Mouse (Mus musculus) limb, embryonic 14.5 days (tissue): ENCODE results near the gene Pkp2. TPM values are rescaled to one million over a fixed set of nuclear protein-coding genes. Genes with fewer than 3 reads are reported as not detected.

Source experiments
- ATAC-seq: fragments of 200-750 bp; cut with Nextera tagmentation; 2 replicates; pipeline ENCODE4 v1.8.0; 2017; ENCODE audit warnings: low read depth, moderate number of reproducible peaks, moderate TSS enrichment; ENCODE audit not compliant: low FRiP score
- DNase-seq: peaks from one replicate; pipeline ENCODE4 v3.0.0-alpha.2; 2015; ENCODE audit warnings: low spot score
- H3K27ac ChIP-seq: fragments of 300-500 bp; sonication (generic); replicated peaks from 2 replicates; pipeline ENCODE4 v1.5.1; 2014; ENCODE audit warnings: low read depth, mild to moderate bottlenecking, low read length, moderate library complexity, mixed read lengths
- H3K27me3 ChIP-seq: fragments of 300-500 bp; sonication (generic); 2 replicates; pipeline ENCODE4 v1.6.1; 2014; ENCODE audit warnings: low read length, mixed read lengths; ENCODE audit not compliant: control insufficient read depth, insufficient read depth
- H3K36me3 ChIP-seq: fragments of 300-500 bp; sonication (generic); 2 replicates; pipeline ENCODE4 v1.6.1; 2014; ENCODE audit warnings: mild to moderate bottlenecking, low read length, moderate library complexity, mixed read lengths; ENCODE audit not compliant: control insufficient read depth, insufficient read depth
- H3K4me1 ChIP-seq: fragments of 300-500 bp; sonication (generic); 2 replicates; pipeline ENCODE4 v1.6.1; 2014; ENCODE audit warnings: antibody characterized with exemption, low read length, mixed read lengths; ENCODE audit not compliant: control insufficient read depth, insufficient read depth
- H3K4me2 ChIP-seq: fragments of 300-500 bp; sonication (generic); replicated peaks from 2 replicates; pipeline ENCODE4 v1.6.1; 2014; ENCODE audit warnings: low read depth, mild to moderate bottlenecking, low read length, moderate library complexity; ENCODE audit not compliant: severe bottlenecking
- H3K4me3 ChIP-seq: fragments of 300-500 bp; sonication (generic); replicated peaks from 2 replicates; pipeline ENCODE4 v1.5.1; 2014; ENCODE audit warnings: low read length
- H3K9ac ChIP-seq: fragments of 300-500 bp; sonication (generic); 2 replicates; pipeline ENCODE4 v1.6.1; 2014; ENCODE audit warnings: mild to moderate bottlenecking, low read depth, low read length, moderate library complexity; ENCODE audit not compliant: severe bottlenecking
- H3K9me3 ChIP-seq: fragments of 300-500 bp; sonication (generic); 2 replicates; pipeline ENCODE4 v1.6.1; 2016; ENCODE audit warnings: low read length; ENCODE audit not compliant: control insufficient read depth
- POLR2A ChIP-seq: fragments of 200-500 bp; IDR thresholded peaks from 2 replicates; pipeline ENCODE4 v1.8.0; 2012; ENCODE audit warnings: inconsistent platforms, mild to moderate bottlenecking, moderate library complexity, borderline replicate concordance; ENCODE audit not compliant: insufficient read depth, insufficient read length; ENCODE audit errors: extremely low read depth
- WGBS: fragments of 180-500 bp; shearing (Covaris S2); extraction: QIAGEN DNeasy Blood & Tissue Kit; methylation state at CpG from one replicate; pipeline ENCODE4 v1.1.7; 2014; 5-methylcytosine and 5-hydroxymethylcytosine counted together
- polyA plus RNA-seq, 2 experiments: library from polyadenylated mRNA; depleted of rRNA in 1 of 2; stranded (reverse) in 1 of 2; unstranded in 1 of 2; fragments of >200 nt; fragmentation: Nextera tagmentation in 1 of 2; extraction: Ambion mirVana in 1 of 2; gene quantifications; 2 replicates each; pipeline versions ENCODE4 v1.2.1 to v1.2.3; 2012 to 2014

Pkp2 gene
- polyA plus RNA-seq, 2 experiments, result 1.4 to 1.9 TPM

DNA sequence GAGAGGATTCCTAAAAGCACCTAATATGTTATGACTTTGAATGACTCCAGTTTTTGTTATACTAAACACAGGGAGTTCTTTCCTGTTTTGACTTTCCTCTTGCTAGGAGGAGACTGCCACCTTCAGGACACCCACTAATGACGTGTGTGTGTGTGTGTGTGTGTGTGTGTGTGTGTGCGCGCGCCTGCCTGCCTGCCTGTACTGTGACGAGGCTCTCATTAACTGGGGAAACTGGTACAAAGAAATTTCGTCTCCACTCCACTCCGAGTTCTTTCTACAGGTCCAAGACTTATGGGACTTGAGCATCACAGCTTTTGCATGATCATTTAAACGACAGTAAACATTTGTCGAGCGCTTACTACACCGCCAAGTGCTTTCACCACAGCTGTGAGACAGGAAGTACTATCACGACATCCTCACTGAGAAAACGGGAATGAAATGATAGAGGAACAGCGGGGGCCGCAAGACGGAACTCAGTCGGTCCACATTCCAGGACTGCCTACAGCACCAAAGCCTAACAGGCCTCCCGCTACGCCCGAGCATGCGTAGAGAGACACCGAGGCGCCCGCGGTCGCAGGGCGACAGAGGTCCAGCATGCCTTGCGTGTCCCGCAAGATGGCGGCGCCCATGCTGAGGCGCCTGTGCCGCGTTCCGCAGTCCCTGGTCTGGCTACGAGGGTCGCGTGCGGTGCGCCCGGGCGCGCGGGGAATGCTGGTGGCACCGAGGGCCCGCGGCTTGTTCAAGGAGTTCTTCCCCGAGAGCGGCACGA is 89.4 kb downstream of the Pkp2 start, which contains the start of gene Yars2:
Gene Yars2, plus strand, starts transcription at position 597 of the 769 bp plus-strand sequence.
- 1% methylated on average over 47 of the region's 50 CpGs for WGBS
- Histone ChIP-seq H3K4me2 (peak within 1 kb of the TSS; percentile 70), H3K9me3 (no peaks in the 10 kb centered on the region), H3K27ac (peak within 1 kb of the TSS; percentile 96), H3K4me1 (peaks cover 11% of the 10 kb centered on the region), H3K4me3 (peak within 1 kb of the TSS; percentile 90), H3K9ac (peak within 1 kb of the TSS; percentile 90), H3K27me3 (no peaks in the 10 kb centered on the region), H3K36me3 (peaks cover 16% of the 10 kb centered on the region)
- ATAC-seq (peak; percentile 97), DNase-seq (peak; percentile 92)
- peak; percentile 95; the same call in 1 of the 2 replicates for TF ChIP-seq POLR2A

DNA sequence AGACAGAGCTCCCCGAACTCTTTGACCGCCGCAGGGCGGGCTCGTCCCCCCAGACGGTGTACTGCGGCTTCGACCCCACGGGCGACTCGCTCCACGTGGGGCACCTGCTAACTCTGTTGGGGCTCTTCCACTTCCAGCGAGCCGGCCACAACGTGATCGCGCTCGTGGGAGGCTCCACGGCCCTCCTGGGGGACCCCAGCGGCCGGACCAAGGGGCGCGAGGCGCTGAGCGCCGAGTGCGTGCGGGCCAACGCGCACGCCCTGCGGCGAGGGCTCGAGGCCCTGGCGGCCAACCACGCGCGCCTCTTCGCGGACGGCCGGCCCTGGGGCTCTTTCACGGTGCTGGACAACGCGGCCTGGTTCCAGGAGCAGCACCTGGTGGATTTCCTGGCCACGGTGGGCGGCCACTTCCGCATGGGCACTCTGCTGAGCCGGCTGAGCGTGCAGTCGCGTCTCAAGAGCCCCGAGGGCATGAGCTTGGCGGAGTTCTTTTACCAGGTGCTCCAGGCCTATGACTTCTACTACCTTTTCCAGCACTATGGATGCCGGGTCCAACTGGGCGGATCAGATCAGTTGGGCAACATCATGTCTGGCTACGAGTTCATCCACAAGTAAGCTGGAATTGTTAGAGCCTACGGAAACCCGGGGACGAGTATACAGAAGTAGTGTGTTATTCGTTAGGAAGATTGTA is 90.2 kb downstream of the Pkp2 start:
- no peak for TF ChIP-seq POLR2A
- Histone ChIP-seq H3K27ac (peak overlapping the region; percentile 96), H3K4me3 (peak overlapping the region; percentile 90), H3K27me3 (no peaks in the 10 kb centered on the region), H3K4me2 (peak overlapping the region; percentile 70), H3K4me1 (peaks cover 11% of the 10 kb centered on the region), H3K36me3 (peaks cover 20% of the 10 kb centered on the region), H3K9ac (peak overlapping the region; percentile 90), H3K9me3 (no peaks in the 10 kb centered on the region)
- WGBS, result under 1% methylated on average over 46 of the region's 61 CpGs
- DNase-seq, result peak; percentile 44
- peak; percentile 56 for ATAC-seq

DNA sequence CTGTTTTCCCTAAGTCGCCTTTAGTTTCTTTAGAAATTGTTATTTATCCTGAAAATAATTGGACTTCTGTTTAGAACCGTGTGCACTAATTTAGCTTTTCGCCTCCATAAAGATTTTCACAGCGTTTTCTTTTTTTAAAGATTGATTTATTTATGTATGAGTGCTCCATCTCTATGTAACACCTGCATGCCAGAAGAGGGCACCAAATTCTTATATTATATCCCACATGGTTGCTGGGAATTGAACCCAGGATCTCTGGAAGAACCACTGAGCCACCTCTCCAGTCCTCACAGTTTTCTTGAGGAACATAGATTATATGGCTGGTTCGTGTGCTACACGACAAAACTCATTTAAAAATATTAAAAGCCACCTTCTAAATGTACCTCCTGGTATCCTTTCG is 90.8 kb downstream of the Pkp2 start:
- H3K9ac ChIP-seq, result peak overlapping the region; percentile 90
- no peaks in the 10 kb centered on the region for H3K9me3 ChIP-seq
- TF ChIP-seq POLR2A, result no peak
- 22% methylated on average over 7 of the region's 7 CpGs for WGBS
- H3K36me3 ChIP-seq, result peaks cover 22% of the 10 kb centered on the region
- H3K4me3 ChIP-seq, result peak overlapping the region; percentile 90
- no peak overlapping the region for H3K27ac ChIP-seq
- H3K4me1 ChIP-seq, result peaks cover 11% of the 10 kb centered on the region
- DNase-seq (no peak), ATAC-seq (no peak)
- no peaks in the 10 kb centered on the region for H3K27me3 ChIP-seq
- peak overlapping the region; percentile 70 for H3K4me2 ChIP-seq

DNA sequence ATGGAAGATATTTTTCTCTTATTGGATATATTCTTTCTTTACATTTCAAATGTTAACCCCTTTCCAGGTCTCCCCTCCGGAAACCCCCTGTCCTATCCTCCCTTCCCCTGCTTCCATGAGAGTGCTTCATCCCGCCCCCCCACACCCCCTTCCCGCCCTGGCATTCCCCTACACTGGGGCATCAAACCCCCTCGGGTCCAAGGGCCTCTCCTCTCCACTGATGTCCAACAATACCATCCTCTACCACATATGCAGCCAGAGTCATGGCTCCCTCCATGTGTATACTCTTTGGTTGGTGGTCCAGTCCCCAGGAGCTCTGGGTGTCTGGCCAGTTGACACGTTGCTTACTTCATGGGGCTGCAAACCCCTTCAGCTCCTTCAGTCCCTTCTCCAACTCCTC is 98.2 kb downstream of the Pkp2 start:
- Histone ChIP-seq H3K9me3 (no peaks in the 10 kb centered on the region), H3K4me3 (no peak overlapping the region), H3K36me3 (peaks cover 70% of the 10 kb centered on the region), H3K9ac (no peak overlapping the region), H3K27me3 (no peaks in the 10 kb centered on the region), H3K4me2 (no peak overlapping the region), H3K4me1 (no peaks in the 10 kb centered on the region), H3K27ac (no peak overlapping the region)
- TF ChIP-seq POLR2A, result no peak
- ATAC-seq (no peak), DNase-seq (no peak)
- WGBS, result 82% methylated on average over 5 of the region's 5 CpGs

Other genes starting within 250 kb of the Pkp2 start
- 31.4 and 35.7 TPM in 2 replicates for gene Yars2, start 89.6 kb downstream of the Pkp2 start, polyA plus RNA-seq (2012; rRNA removed)
- 35.4 and 37.2 TPM in 2 replicates for gene Yars2, start 89.6 kb downstream of the Pkp2 start, polyA plus RNA-seq (2014; fragmentation: Nextera tagmentation; extraction: Ambion mirVana)
- 41.7 and 51.3 TPM in 2 replicates for gene Dnm1l, start 145.6 kb downstream of the Pkp2 start, polyA plus RNA-seq (2012; rRNA removed)
- 54.1 and 54.7 TPM in 2 replicates for gene Dnm1l, start 145.6 kb downstream of the Pkp2 start, polyA plus RNA-seq (2014; fragmentation: Nextera tagmentation; extraction: Ambion mirVana)